Mouse (Mus musculus) 3134 (cell line): Measurements from ENCODE around the gene Zfp972.
"Not testable (repeated sequence)": the region's sequence is repeated elsewhere in the genome, so short reads cannot be mapped to it uniquely, and the experiment has no call there.

Experiments
- DNase-seq: peaks from one replicate; pipeline ENCODE4 v3.0.0-alpha.2; 2011; ENCODE audit warnings: low spot score; ENCODE audit not compliant: insufficient read length; ENCODE audit errors: extremely low read depth

Gene Zfp972

GRCm38 (mm10) chr2:177925563-177926103 is at the start of gene Zfp972:
Gene Zfp972 (minus strand): TSS chr2:177925613.
- peak; percentile 25 for DNase-seq

GRCm38 (mm10) chr2:177974814-177975213 is 49.4 kb upstream of the Zfp972 start:
- DNase-seq: not testable (repeated sequence)

GRCm38 (mm10) chr2:177957145-177957544 is 31.7 kb upstream of the Zfp972 start, which contains the start of gene Gm14326:
Gene Gm14326 (minus strand): TSS chr2:177957297.
- peak; percentile 52 for DNase-seq

- peak; percentile 60 for DNase-seq
These were observed 31.3 kb upstream of the Zfp972 start for GRCm38 (mm10) chr2:177956734-177957133.

GRCm38 (mm10) chr2:177903276-177903675 is 22.1 kb downstream of the Zfp972 start:
- DNase-seq: not testable (repeated sequence)

GRCm38 (mm10) chr2:177898171-177898570 is 27.2 kb downstream of the Zfp972 start:
- not testable (repeated sequence) for DNase-seq

- peak; percentile 56 for DNase-seq
These were observed 28.3 kb downstream of the Zfp972 start, which contains the start of gene Gm14327 for GRCm38 (mm10) chr2:177897046-177897578. Gene Gm14327 (plus strand): TSS chr2:177897096.

- not testable (repeated sequence) for DNase-seq
These were observed 37.7 kb downstream of the Zfp972 start for GRCm38 (mm10) chr2:177887743-177888142.

GRCm38 (mm10) chr2:177862254-177862653 is 63.2 kb downstream of the Zfp972 start:
- not testable (repeated sequence) for DNase-seq
